Mouse (Mus musculus) stomach, embryonic 16.5 days (tissue): ENCODE results near the gene Rbms1. TPM values are rescaled to one million over a fixed set of nuclear protein-coding genes. Genes with fewer than 3 reads are reported as not detected.

Experiments used
- ATAC-seq: fragments of 200-750 bp; cut with Nextera tagmentation; 2 replicates; pipeline ENCODE4 v1.8.0; 2017; ENCODE audit warnings: moderate number of reproducible peaks, moderate TSS enrichment; ENCODE audit not compliant: insufficient read depth, low FRiP score
- H3K27ac ChIP-seq: fragments of 300-500 bp; sonication (generic); 2 replicates; pipeline ENCODE4 v1.5.1; 2014; ENCODE audit warnings: low read length
- H3K27me3 ChIP-seq: fragments of 300-500 bp; sonication (generic); 2 replicates; pipeline ENCODE4 v1.6.1; 2014; ENCODE audit warnings: low read length, control low read depth, mixed read lengths; ENCODE audit not compliant: control insufficient read depth, insufficient read depth
- H3K36me3 ChIP-seq: fragments of 300-500 bp; sonication (generic); 2 replicates; pipeline ENCODE4 v1.6.1; 2014; ENCODE audit warnings: low read length; ENCODE audit not compliant: control insufficient read depth, insufficient read depth
- H3K4me1 ChIP-seq: fragments of 300-500 bp; sonication (generic); 2 replicates; pipeline ENCODE4 v1.6.1; 2014; ENCODE audit warnings: low read length, control low read depth, mixed read lengths; ENCODE audit not compliant: control insufficient read depth, insufficient read depth
- H3K4me2 ChIP-seq: fragments of 300-500 bp; sonication (generic); 2 replicates; pipeline ENCODE4 v1.6.1; 2014; ENCODE audit warnings: low read depth, low read length, mixed read lengths
- H3K4me3 ChIP-seq: fragments of 300-500 bp; sonication (generic); replicated peaks from 2 replicates; pipeline ENCODE4 v1.5.1; 2014; ENCODE audit warnings: mild to moderate bottlenecking, low read length
- H3K9ac ChIP-seq: fragments of 300-500 bp; sonication (generic); 2 replicates; pipeline ENCODE4 v1.6.1; 2014; ENCODE audit warnings: low read length
- H3K9me3 ChIP-seq: fragments of 300-500 bp; sonication (generic); replicated peaks from 2 replicates; pipeline ENCODE4 v1.6.1; 2016; ENCODE audit warnings: low read length, control low read depth; ENCODE audit not compliant: control insufficient read depth
- WGBS: fragments of 180-500 bp; shearing (Covaris S2); extraction: QIAGEN DNeasy Blood & Tissue Kit; methylation state at CpG from one replicate; pipeline ENCODE4 v1.1.7; 2014; 5-methylcytosine and 5-hydroxymethylcytosine counted together
- polyA plus RNA-seq: library from polyadenylated mRNA; unstranded; fragments of >200 nt; fragmentation: Nextera tagmentation; extraction: Ambion mirVana; gene quantifications from 2 replicates; pipeline ENCODE4 v1.2.1, GENCODE M21; 2015

Rbms1 gene
- polyA plus RNA-seq, result 110 and 126 TPM in 2 replicates

DNA sequence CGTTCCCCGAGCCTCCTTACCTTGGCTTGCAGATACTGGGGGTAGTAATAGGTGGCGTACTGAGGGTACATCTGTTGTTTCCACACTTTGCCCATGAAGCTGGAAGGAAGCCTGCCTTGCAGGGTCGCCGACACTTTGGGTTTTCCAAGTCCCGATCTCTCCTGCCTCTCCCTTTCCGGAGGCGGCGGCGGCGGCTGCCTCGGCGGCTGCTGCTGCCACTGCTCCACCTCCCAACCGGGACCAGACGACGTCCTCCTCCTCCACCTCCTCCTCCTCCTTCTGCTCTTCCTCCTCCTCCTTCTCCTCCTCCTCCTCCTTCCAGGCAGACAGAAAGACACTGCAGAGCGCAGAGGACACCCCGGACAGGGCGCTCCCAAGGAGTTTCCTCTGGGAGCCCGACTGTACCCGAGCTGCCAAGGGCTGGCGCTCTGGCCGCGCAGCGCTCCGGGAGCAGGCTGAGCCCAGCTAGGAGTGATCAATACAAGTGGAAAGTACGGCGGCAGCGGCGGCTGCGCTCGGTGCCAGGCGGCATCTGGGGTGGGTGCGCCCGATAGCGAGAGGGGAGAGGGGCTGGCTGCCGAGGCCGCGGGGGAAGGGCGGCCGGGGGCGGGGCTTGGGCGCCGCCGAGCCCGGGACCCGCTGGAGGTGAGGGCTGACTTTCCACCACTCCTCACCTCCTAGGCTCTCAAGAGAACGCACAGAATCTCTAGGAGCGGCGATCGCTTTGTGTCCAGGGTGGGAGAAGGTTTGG, at the start of gene Rbms1:
Gene Rbms1, minus strand, starts transcription at position 522 of the 751 bp plus-strand sequence.
- no peaks in the 10 kb centered on the region for H3K36me3 ChIP-seq
- peak within 1 kb of the TSS; percentile 95 for H3K9ac ChIP-seq
- no peaks in the 10 kb centered on the region for H3K9me3 ChIP-seq
- peak within 1 kb of the TSS; percentile 97 for H3K27ac ChIP-seq
- no peaks in the 10 kb centered on the region for H3K27me3 ChIP-seq
- WGBS, result under 1% methylated on average over 50 of the region's 51 CpGs
- peak within 1 kb of the TSS; percentile 95 for H3K4me3 ChIP-seq
- ATAC-seq, result peak; percentile 76
- H3K4me1 ChIP-seq, result peaks cover 20% of the 10 kb centered on the region
- peak within 1 kb of the TSS; percentile 61 for H3K4me2 ChIP-seq

DNA sequence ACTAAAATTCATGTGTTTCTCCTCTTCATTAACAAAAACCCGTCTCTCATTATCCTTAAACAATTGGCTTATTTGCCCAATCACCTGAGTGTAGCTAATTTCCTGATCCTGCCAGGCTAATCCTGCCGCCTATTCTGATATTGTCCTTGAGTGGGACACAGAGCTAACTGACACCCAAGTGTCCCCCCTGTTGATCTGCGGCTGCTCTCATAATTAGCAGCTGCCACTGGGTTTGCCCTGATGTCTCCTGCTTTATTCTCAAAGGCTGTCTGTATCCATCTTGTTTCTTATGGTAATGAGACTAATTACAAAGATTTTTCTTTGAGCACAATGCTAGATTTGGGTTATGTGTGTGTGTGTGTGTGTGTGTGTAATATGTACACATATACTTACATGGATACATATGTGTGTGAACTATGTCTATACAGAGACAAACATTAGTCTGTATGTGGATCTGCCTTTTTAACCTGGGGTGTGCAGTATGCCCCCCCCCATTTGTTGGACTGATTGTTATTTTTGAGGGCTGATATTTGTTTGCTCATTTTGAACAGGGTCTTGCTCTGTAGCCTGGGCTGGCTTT, 49.3 kb upstream of the Rbms1 start:
- Histone ChIP-seq H3K4me3 (no peak overlapping the region), H3K36me3 (no peaks in the 10 kb centered on the region), H3K9me3 (no peaks in the 10 kb centered on the region), H3K9ac (no peak overlapping the region), H3K27me3 (no peaks in the 10 kb centered on the region), H3K4me2 (no peak overlapping the region), H3K4me1 (no peaks in the 10 kb centered on the region), H3K27ac (no peak overlapping the region)
- no peak for ATAC-seq
- 79% methylated on average over 3 of the region's 3 CpGs for WGBS

- no peaks in the 10 kb centered on the region for H3K4me1 ChIP-seq
- no peak overlapping the region for H3K4me3 ChIP-seq
- H3K27ac ChIP-seq, result no peak overlapping the region
- H3K9ac ChIP-seq, result no peak overlapping the region
- no peaks in the 10 kb centered on the region for H3K36me3 ChIP-seq
- 58% methylated on average over 5 of the region's 5 CpGs for WGBS
- H3K9me3 ChIP-seq, result no peaks in the 10 kb centered on the region
- no peaks in the 10 kb centered on the region for H3K27me3 ChIP-seq
- no peak for ATAC-seq
- H3K4me2 ChIP-seq, result no peak overlapping the region
These were observed 23.3 kb upstream of the Rbms1 start for GRCm38 (mm10) chr2:60986286-60986685.

DNA sequence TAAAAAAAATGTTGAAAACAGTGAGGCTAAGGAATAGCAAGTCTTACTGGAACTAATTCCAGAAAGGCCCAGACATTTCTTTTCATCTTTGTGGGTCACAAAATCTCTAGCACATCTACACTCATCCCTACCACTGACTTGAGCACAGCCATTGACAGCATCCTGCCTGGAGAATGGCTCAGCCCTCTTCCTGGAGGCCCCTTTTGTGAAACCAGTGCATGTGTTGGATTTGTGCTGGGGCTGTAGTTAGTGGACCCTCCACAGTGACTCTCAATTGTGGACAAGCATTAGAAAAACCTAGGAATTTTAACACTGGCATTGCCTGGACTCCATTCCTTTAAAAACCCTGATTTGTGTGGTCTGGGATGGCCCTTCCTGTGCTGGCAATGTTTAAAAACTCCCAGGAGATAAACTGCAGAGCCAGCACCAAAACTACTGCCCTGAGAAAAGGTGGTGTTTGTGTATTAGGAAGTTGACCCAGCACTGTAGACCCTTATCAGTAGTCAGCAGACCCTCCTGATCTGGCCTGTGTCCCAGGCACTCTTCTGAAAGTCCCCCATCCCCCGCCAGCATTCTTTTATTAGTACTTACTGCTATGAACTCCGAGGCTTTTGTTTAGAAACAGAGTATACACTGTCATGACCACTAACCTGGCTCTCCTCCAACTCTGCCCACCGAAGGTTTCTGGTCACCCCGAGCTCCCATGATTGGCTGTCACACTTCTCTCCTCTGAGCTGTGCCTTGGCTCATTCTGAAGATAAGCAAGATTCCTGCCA, 15.7 kb upstream of the Rbms1 start:
- no peak overlapping the region; the same call in 1 of the 2 replicates for H3K27ac ChIP-seq
- H3K4me2 ChIP-seq, result no peak overlapping the region
- no peak overlapping the region for H3K4me3 ChIP-seq
- no peaks in the 10 kb centered on the region for H3K27me3 ChIP-seq
- WGBS, result 13% methylated on average over 4 of the region's 4 CpGs
- H3K9me3 ChIP-seq, result no peaks in the 10 kb centered on the region
- peak; percentile 58; the same call in 1 of the 2 replicates for ATAC-seq
- no peak overlapping the region for H3K9ac ChIP-seq
- no peaks in the 10 kb centered on the region for H3K36me3 ChIP-seq
- peaks cover 7% of the 10 kb centered on the region; the same call in 1 of the 2 replicates for H3K4me1 ChIP-seq

DNA sequence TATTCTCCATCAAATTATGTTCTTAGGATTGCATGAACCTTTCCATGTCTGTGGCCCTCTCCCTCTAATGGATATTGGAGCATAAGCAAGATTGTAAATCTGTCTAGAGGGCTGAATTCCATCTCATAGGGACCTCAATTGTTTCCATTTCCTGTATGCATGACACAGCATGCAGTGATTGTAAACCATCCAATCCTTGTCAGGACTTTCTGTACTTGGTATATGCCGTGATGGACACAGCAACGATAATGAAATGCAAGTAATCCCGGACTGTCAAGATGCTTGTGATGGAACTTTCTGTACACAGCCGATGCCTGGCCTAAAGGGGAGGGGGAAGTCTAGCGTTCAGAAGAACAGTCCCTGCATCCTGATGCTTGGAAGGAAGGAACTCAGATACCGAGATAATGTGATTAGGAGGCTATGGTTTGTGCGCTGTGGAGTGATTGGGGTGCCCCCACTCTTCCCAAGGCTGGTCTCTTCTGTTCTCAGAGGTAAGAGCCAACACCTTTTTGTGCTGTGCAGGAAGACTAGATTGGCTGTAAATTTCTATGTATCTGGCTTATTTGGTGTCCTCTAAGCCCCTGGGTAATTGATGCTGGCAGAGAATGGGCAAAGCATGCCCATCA, 9.3 kb upstream of the Rbms1 start:
- H3K27me3 ChIP-seq, result no peaks in the 10 kb centered on the region
- H3K4me2 ChIP-seq, result no peak overlapping the region
- H3K9me3 ChIP-seq, result no peaks in the 10 kb centered on the region
- 66% methylated on average over 7 of the region's 7 CpGs for WGBS
- no peaks in the 10 kb centered on the region for H3K36me3 ChIP-seq
- no peak overlapping the region for H3K27ac ChIP-seq
- no peaks in the 10 kb centered on the region for H3K4me1 ChIP-seq
- no peak overlapping the region for H3K9ac ChIP-seq
- ATAC-seq, result no peak
- H3K4me3 ChIP-seq, result no peak overlapping the region

- 16% methylated on average over 5 of the region's 5 CpGs for WGBS
- Histone ChIP-seq H3K36me3 (no peaks in the 10 kb centered on the region), H3K4me3 (peak overlapping the region; percentile 95), H3K4me2 (peak overlapping the region; percentile 61), H3K4me1 (peaks cover 17% of the 10 kb centered on the region), H3K27me3 (no peaks in the 10 kb centered on the region), H3K9me3 (no peaks in the 10 kb centered on the region), H3K27ac (peak overlapping the region; percentile 97), H3K9ac (peak overlapping the region; percentile 95)
- no peak for ATAC-seq
These were observed 624 bp upstream of the Rbms1 start for GRCm38 (mm10) chr2:60963616-60964015.

DNA sequence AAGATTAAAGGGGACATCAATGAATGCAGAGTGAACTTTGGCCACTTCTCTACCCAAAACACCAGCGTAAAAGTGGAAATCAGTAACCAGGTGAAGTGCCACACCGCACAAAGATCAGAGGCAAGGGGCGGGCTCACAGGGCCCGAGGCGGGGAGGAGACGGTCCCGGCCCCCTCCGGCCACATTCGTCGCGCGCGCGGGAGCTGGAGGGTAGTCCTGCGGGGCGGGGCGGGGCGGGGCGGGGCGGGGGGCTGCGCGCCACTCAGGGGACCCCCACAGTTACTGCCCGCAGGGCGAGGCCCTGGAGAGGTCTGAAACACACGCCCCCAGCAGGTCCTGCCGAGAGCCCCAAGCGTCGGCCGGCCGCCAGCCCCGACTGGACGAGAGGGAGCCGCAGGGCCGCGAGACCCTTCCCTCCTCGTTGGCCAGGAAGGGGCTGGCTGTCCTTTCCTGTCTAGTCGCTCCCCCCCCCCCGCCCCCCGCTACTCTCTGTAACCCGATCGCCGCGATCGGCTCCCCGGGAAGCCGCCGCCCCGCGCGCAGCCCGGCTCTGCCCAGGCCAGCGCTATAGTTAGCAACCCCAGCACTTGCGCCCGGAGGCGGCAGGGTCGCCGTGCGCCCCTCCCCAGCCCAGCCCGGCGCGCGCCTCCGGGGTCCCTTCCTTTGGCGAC, 856 bp downstream of the Rbms1 start:
- Histone ChIP-seq H3K4me1 (peaks cover 20% of the 10 kb centered on the region), H3K9me3 (no peaks in the 10 kb centered on the region), H3K27ac (peak overlapping the region; percentile 97), H3K27me3 (no peaks in the 10 kb centered on the region), H3K4me2 (peak overlapping the region; percentile 61), H3K9ac (peak overlapping the region; percentile 95), H3K4me3 (peak overlapping the region; percentile 95), H3K36me3 (no peaks in the 10 kb centered on the region)
- WGBS, result 0% methylated on average over 55 of the region's 64 CpGs
- peak; percentile 87 for ATAC-seq

- 31% methylated on average over 5 of the region's 5 CpGs for WGBS
- Histone ChIP-seq H3K4me1 (peaks cover 20% of the 10 kb centered on the region), H3K9me3 (no peaks in the 10 kb centered on the region), H3K27ac (peak overlapping the region; percentile 97), H3K4me3 (peak overlapping the region; percentile 95), H3K4me2 (peak overlapping the region; percentile 61), H3K27me3 (no peaks in the 10 kb centered on the region), H3K9ac (peak overlapping the region; percentile 95), H3K36me3 (no peaks in the 10 kb centered on the region)
- no peak for ATAC-seq
These were observed 1.7 kb downstream of the Rbms1 start for GRCm38 (mm10) chr2:60961281-60961680.
